Mouse (Mus musculus) T-helper 17 cell (primary cell): ENCODE measurements at regions not wholly inside any gene's neighbourhood (a gene's known extent, or its start where the extent isn't known, plus 50 kb on each side); places are given as distances from the start of the nearest gene placed in this dataset.
"Not testable (repeated sequence)": the region's sequence is repeated elsewhere in the genome, so short reads cannot be mapped to it uniquely, and the experiment has no call there.

Source experiments
- in situ Hi-C, 2 experiments: fragments of 300-600 bp; cut with MboI, MseI; formaldehyde crosslinking; loops; 1 replicate in 1 of 2; 2 replicates in 1 of 2; pipeline ENCODE4 v1.15.1; 2025; ENCODE audit warnings: high pct_unique_total_duplicates in 2 of 2

- in situ Hi-C loops: loop anchor here in 1 of 2 experiments (5.0 kb wide), 1 partner anchor 258 kb away; no protein-coding TSS in a partner anchor
These were observed 50.8 kb upstream of the Elmo1 start for GRCm38 (mm10) chr13:20039590-20039989.

- in situ Hi-C loops: loop anchor here in 1 of 2 experiments (5.0 kb wide), 1 partner anchor 259 kb away; no protein-coding TSS in a partner anchor
These were observed 51.9 kb upstream of the Elmo1 start for GRCm38 (mm10) chr13:20038463-20038862.

- in situ Hi-C loops: loop anchor here in 1 of 2 experiments (5.0 kb wide), 1 partner anchor 260 kb away; no protein-coding TSS in a partner anchor
These were observed 53.0 kb upstream of the Elmo1 start for GRCm38 (mm10) chr13:20037436-20037835.

- in situ Hi-C loops: no loop called here
These were observed 56.3 kb upstream of the Elmo1 start for GRCm38 (mm10) chr13:20033937-20034735.

- in situ Hi-C loops: no loop called here
These were observed 58.7 kb upstream of the Elmo1 start for GRCm38 (mm10) chr13:20031660-20032059.

- in situ Hi-C loops: no loop called here
These were observed 59.3 kb upstream of the Elmo1 start for GRCm38 (mm10) chr13:20031082-20031481.

- in situ Hi-C loops: loop anchor here in 1 of 2 experiments (10.0 kb wide), 1 partner anchor 192 kb away; no protein-coding TSS in a partner anchor
These were observed 63.8 kb upstream of the Elmo1 start for GRCm38 (mm10) chr13:20026612-20027011.

- in situ Hi-C loops: not testable (repeated sequence)
These were observed 73.9 kb upstream of the Elmo1 start for GRCm38 (mm10) chr13:20016454-20016853.

- in situ Hi-C loops: no loop called here
These were observed 77.8 kb upstream of the Elmo1 start for GRCm38 (mm10) chr13:20012621-20013020.

GRCm38 (mm10) chr13:20009164-20009563 is 81.2 kb upstream of the Elmo1 start:
- in situ Hi-C loops: no loop called here

GRCm38 (mm10) chr13:20007561-20007960 is 82.8 kb upstream of the Elmo1 start:
- in situ Hi-C loops: no loop called here

- in situ Hi-C loops: no loop called here
These were observed 92.8 kb upstream of the Elmo1 start for GRCm38 (mm10) chr13:19997606-19998005.

GRCm38 (mm10) chr13:19975621-19976020 is 114.8 kb upstream of the Elmo1 start:
- in situ Hi-C loops: no loop called here

- in situ Hi-C loops: no loop called here
These were observed 123.8 kb upstream of the Elmo1 start for GRCm38 (mm10) chr13:19966566-19966965.

GRCm38 (mm10) chr13:19963031-19963430 is 127.4 kb upstream of the Elmo1 start:
- in situ Hi-C loops: no loop called here

- in situ Hi-C loops: no loop called here
These were observed 104.7 kb upstream of the Gpr141 start for GRCm38 (mm10) chr13:19928761-19929160.

- in situ Hi-C loops: no loop called here
These were observed 103.8 kb upstream of the Gpr141 start for GRCm38 (mm10) chr13:19927807-19928206.

- in situ Hi-C loops: no loop called here
These were observed 97.2 kb upstream of the Gpr141 start for GRCm38 (mm10) chr13:19921084-19921827.

GRCm38 (mm10) chr13:19911860-19912584 is 88.0 kb upstream of the Gpr141 start:
- in situ Hi-C loops: no loop called here

GRCm38 (mm10) chr13:19902786-19903185 is 78.7 kb upstream of the Gpr141 start:
- in situ Hi-C loops: no loop called here

GRCm38 (mm10) chr13:19897191-19897590 is 73.1 kb upstream of the Gpr141 start:
- in situ Hi-C loops: no loop called here
